Mouse (Mus musculus) C2C12 (cell line): ENCODE measurements around the gene Uck2.

ENCODE experiments used
- CTCF ChIP-seq: IDR thresholded peaks from one replicate; pipeline ENCODE4 v1.5.1; 2011; ENCODE audit not compliant: control insufficient read depth, insufficient read depth, insufficient read length
- MAX ChIP-seq: IDR thresholded peaks from one replicate; pipeline ENCODE4 v1.6.1; 2011; ENCODE audit warnings: mild to moderate bottlenecking, control low read depth
- MYOD1 ChIP-seq: IDR thresholded peaks from one replicate; pipeline ENCODE4 v1.6.1; 2011; ENCODE audit warnings: low read depth; ENCODE audit not compliant: control insufficient read depth, insufficient read length
- MYOG ChIP-seq: IDR thresholded peaks from one replicate; pipeline ENCODE4 v1.6.1; 2011; ENCODE audit not compliant: control insufficient read depth, insufficient read length; ENCODE audit errors: extremely low read depth
- USF1 ChIP-seq: IDR thresholded peaks from one replicate; pipeline ENCODE4 v1.6.1; 2011; ENCODE audit warnings: low read depth, mild to moderate bottlenecking, control low read depth, moderate library complexity

GRCm38 (mm10) chr1:167259702-167260101, 25.4 kb downstream of the Uck2 start:
- TF ChIP-seq CTCF (no peak), USF1 (no peak), MAX (no peak), MYOG (no peak), MYOD1 (no peak)
